Mouse (Mus musculus) E14TG2a.4 (cell line): ENCODE data around the gene Sema3b.

Source experiments
- CTCF ChIP-seq: conservative IDR thresholded peaks from 2 replicates; pipeline ENCODE4 v1.5.1; 2014; ENCODE audit warnings: low read length
- POU5F1 ChIP-seq: IDR thresholded peaks from 2 replicates; pipeline ENCODE4 v1.6.1; 2014; ENCODE audit warnings: low read length, borderline replicate concordance

GRCm38 (mm10) chr9:107566041-107566709, 42.9 kb downstream of the Sema3b start:
- TF ChIP-seq CTCF: peak; percentile 91
- no peak for TF ChIP-seq POU5F1
